Mouse (Mus musculus) heart, embryonic 15.5 days (tissue): ENCODE measurements at regions not wholly inside any gene's neighbourhood (a gene's known extent, or its start where the extent isn't known, plus 50 kb on each side); places are given as distances from the start of the nearest gene placed in this dataset.
A peak's percentile ranks its signal among the peaks of the same experiment; 100 is the strongest.

Source experiments
- ATAC-seq: fragments of 200-750 bp; cut with Nextera tagmentation; replicated peaks from 2 replicates; pipeline ENCODE4 v1.8.0; 2017; ENCODE audit warnings: low read depth, moderate TSS enrichment; ENCODE audit not compliant: insufficient number of reproducible peaks, insufficient read depth, low FRiP score
- H3K27ac ChIP-seq: fragments of 300-500 bp; sonication (generic); 2 replicates; pipeline ENCODE4 v1.5.1; 2015; ENCODE audit warnings: mild to moderate bottlenecking, inconsistent platforms
- H3K27me3 ChIP-seq: fragments of 300-500 bp; sonication (generic); 2 replicates; pipeline ENCODE4 v1.6.1; 2015; ENCODE audit warnings: inconsistent platforms
- H3K36me3 ChIP-seq: fragments of 300-500 bp; sonication (generic); 2 replicates; pipeline ENCODE4 v1.6.1; 2015; ENCODE audit warnings: mild to moderate bottlenecking, inconsistent platforms
- H3K4me1 ChIP-seq: fragments of 300-500 bp; sonication (generic); replicated peaks from 2 replicates; pipeline ENCODE4 v1.6.1; 2015; ENCODE audit warnings: inconsistent platforms
- H3K4me2 ChIP-seq: fragments of 300-500 bp; sonication (generic); 2 replicates; pipeline ENCODE4 v1.6.1; 2015; ENCODE audit warnings: inconsistent platforms, mild to moderate bottlenecking, moderate library complexity
- H3K4me3 ChIP-seq: fragments of 300-500 bp; sonication (generic); 2 replicates; pipeline ENCODE4 v1.5.1; 2015; ENCODE audit warnings: mild to moderate bottlenecking, inconsistent platforms
- H3K9ac ChIP-seq: fragments of 300-500 bp; sonication (generic); 2 replicates; pipeline ENCODE4 v1.6.1; 2015; ENCODE audit warnings: mild to moderate bottlenecking, inconsistent platforms
- H3K9me3 ChIP-seq: fragments of 300-500 bp; sonication (generic); replicated peaks from 2 replicates; pipeline ENCODE4 v1.6.1; 2016; ENCODE audit warnings: inconsistent platforms
- WGBS: fragments of 180-500 bp; shearing (Covaris S2); methylation state at CpG from one replicate; pipeline ENCODE4 v1.1.7; 2015; ENCODE audit warnings: mixed read lengths; 5-methylcytosine and 5-hydroxymethylcytosine counted together

- Histone ChIP-seq H3K27ac (no peak overlapping the region), H3K9me3 (no peaks in the 10 kb centered on the region), H3K4me1 (peaks cover 4% of the 10 kb centered on the region; the same call in 1 of the 2 replicates), H3K9ac (no peak overlapping the region), H3K4me2 (peak overlapping the region; percentile 18; the same call in 1 of the 2 replicates), H3K4me3 (no peak overlapping the region), H3K27me3 (no peaks in the 10 kb centered on the region), H3K36me3 (no peaks in the 10 kb centered on the region)
- 40% methylated on average over 12 of the region's 12 CpGs for WGBS
- no peak for ATAC-seq
Observed at GRCm38 (mm10) chr17:62286086-62287080, 594.7 kb downstream of the Efna5 start.

DNA sequence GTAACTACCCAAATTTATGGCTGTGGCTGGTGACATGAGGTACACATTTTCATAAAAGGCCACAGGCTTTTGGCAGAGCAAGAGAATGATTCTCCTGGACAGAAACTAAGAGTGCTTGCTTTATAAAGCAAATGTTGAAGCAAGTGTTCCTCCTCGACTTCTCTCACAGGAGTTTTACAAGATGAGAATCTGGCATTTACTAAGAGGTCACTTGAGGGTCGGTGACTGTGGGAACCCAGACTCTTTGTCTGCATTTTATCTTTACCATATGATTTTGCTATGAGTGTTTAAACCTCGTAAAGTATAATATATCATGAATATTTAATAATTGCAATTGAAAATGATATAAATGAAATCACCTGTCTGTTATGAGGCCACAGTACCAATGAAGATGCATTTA, 600.9 kb downstream of the Efna5 start:
- no peaks in the 10 kb centered on the region for H3K36me3 ChIP-seq
- no peaks in the 10 kb centered on the region for H3K9me3 ChIP-seq
- 47% methylated on average over 3 of the region's 3 CpGs for WGBS
- no peaks in the 10 kb centered on the region for H3K27me3 ChIP-seq
- no peak overlapping the region for H3K4me2 ChIP-seq
- no peak for ATAC-seq
- no peak overlapping the region for H3K9ac ChIP-seq
- no peak overlapping the region for H3K4me3 ChIP-seq
- H3K4me1 ChIP-seq, result no peaks in the 10 kb centered on the region
- no peak overlapping the region for H3K27ac ChIP-seq

GRCm38 (mm10) chr17:62271399-62271798, 609.7 kb downstream of the Efna5 start:
- Histone ChIP-seq H3K4me3 (no peak overlapping the region), H3K4me2 (no peak overlapping the region), H3K27ac (no peak overlapping the region), H3K9ac (no peak overlapping the region), H3K9me3 (no peaks in the 10 kb centered on the region), H3K4me1 (no peaks in the 10 kb centered on the region), H3K27me3 (no peaks in the 10 kb centered on the region), H3K36me3 (no peaks in the 10 kb centered on the region)
- 66% methylated on average over 7 of the region's 7 CpGs for WGBS
- ATAC-seq, result no peak

- Histone ChIP-seq H3K9ac (no peak overlapping the region), H3K4me2 (no peak overlapping the region), H3K36me3 (no peaks in the 10 kb centered on the region), H3K4me1 (no peaks in the 10 kb centered on the region), H3K9me3 (no peaks in the 10 kb centered on the region), H3K27me3 (no peaks in the 10 kb centered on the region), H3K27ac (no peak overlapping the region), H3K4me3 (no peak overlapping the region)
- no peak for ATAC-seq
- WGBS, result 81% methylated on average over 4 of the region's 4 CpGs
Observed at GRCm38 (mm10) chr17:62269279-62269678, 611.8 kb downstream of the Efna5 start.

- Histone ChIP-seq H3K4me2 (no peak overlapping the region), H3K27me3 (no peaks in the 10 kb centered on the region), H3K4me3 (no peak overlapping the region), H3K4me1 (no peaks in the 10 kb centered on the region), H3K9ac (no peak overlapping the region), H3K36me3 (no peaks in the 10 kb centered on the region), H3K27ac (no peak overlapping the region), H3K9me3 (no peaks in the 10 kb centered on the region)
- ATAC-seq, result no peak
- 10% methylated on average over 3 of the region's 3 CpGs for WGBS
Observed at GRCm38 (mm10) chr17:62253448-62253847, 627.7 kb downstream of the Efna5 start.

DNA sequence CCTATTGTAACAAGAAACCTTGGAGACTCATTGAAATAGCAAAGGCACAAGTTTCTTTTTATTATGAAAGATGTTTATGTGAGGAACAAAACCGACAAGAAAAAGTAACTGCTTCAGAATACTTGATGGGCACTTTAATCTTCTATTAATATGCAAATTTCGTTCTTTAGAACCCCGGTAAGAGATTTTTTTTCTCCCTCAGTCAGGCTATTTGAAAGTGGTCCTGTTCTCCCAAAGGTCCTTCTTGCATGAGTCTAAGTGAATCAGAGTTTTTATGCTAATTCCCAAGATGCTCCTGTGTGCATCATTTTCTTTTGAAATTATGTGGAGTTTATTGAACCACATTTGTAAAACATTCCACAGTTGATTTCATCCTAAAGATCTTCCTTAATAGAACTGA, 633.1 kb downstream of the Efna5 start:
- H3K4me2 ChIP-seq, result no peak overlapping the region
- H3K27me3 ChIP-seq, result no peaks in the 10 kb centered on the region
- no peaks in the 10 kb centered on the region for H3K36me3 ChIP-seq
- 48% methylated on average over 3 of the region's 3 CpGs for WGBS
- ATAC-seq, result no peak
- no peak overlapping the region for H3K9ac ChIP-seq
- H3K9me3 ChIP-seq, result no peaks in the 10 kb centered on the region
- no peak overlapping the region for H3K4me3 ChIP-seq
- no peak overlapping the region for H3K27ac ChIP-seq
- H3K4me1 ChIP-seq, result no peaks in the 10 kb centered on the region

DNA sequence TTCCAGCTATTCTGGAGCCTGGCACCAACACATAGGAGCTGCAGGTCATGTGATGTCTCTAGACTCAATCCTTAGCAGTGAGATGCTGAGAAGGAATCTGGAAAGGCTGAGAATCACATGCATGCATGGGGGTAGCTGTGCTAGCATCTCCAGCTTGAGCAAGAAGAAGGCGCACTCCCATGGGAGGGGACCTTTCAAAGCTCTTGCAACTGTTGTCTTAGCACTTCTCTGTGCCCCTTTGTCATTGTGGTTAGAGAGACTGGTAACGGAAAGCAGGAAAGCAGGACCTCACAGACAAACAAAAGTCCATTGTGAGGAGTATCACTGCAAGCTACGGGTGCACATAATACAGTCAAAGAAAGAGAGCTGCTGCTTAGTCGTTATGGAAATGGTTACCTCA, 634.5 kb downstream of the Efna5 start:
- ATAC-seq, result no peak
- no peaks in the 10 kb centered on the region for H3K9me3 ChIP-seq
- WGBS, result 51% methylated on average over 4 of the region's 4 CpGs
- no peak overlapping the region for H3K27ac ChIP-seq
- no peaks in the 10 kb centered on the region for H3K36me3 ChIP-seq
- H3K4me1 ChIP-seq, result no peaks in the 10 kb centered on the region
- no peak overlapping the region for H3K4me3 ChIP-seq
- no peaks in the 10 kb centered on the region for H3K27me3 ChIP-seq
- H3K9ac ChIP-seq, result no peak overlapping the region
- H3K4me2 ChIP-seq, result no peak overlapping the region

GRCm38 (mm10) chr17:62230939-62231338, 650.2 kb downstream of the Efna5 start:
- no peak for ATAC-seq
- H3K9me3 ChIP-seq, result no peaks in the 10 kb centered on the region
- H3K27ac ChIP-seq, result no peak overlapping the region
- H3K27me3 ChIP-seq, result no peaks in the 10 kb centered on the region
- no peak overlapping the region for H3K4me2 ChIP-seq
- no peaks in the 10 kb centered on the region for H3K36me3 ChIP-seq
- no peak overlapping the region for H3K4me3 ChIP-seq
- H3K4me1 ChIP-seq, result no peaks in the 10 kb centered on the region
- no peak overlapping the region for H3K9ac ChIP-seq

GRCm38 (mm10) chr17:62210441-62211025, 670.6 kb downstream of the Efna5 start:
- no peaks in the 10 kb centered on the region for H3K27me3 ChIP-seq
- H3K4me1 ChIP-seq, result no peaks in the 10 kb centered on the region
- no peak for ATAC-seq
- H3K9ac ChIP-seq, result no peak overlapping the region
- no peak overlapping the region for H3K4me3 ChIP-seq
- 84% methylated on average over 9 of the region's 9 CpGs for WGBS
- H3K36me3 ChIP-seq, result no peaks in the 10 kb centered on the region
- no peak overlapping the region for H3K4me2 ChIP-seq
- H3K27ac ChIP-seq, result no peak overlapping the region
- no peaks in the 10 kb centered on the region for H3K9me3 ChIP-seq

DNA sequence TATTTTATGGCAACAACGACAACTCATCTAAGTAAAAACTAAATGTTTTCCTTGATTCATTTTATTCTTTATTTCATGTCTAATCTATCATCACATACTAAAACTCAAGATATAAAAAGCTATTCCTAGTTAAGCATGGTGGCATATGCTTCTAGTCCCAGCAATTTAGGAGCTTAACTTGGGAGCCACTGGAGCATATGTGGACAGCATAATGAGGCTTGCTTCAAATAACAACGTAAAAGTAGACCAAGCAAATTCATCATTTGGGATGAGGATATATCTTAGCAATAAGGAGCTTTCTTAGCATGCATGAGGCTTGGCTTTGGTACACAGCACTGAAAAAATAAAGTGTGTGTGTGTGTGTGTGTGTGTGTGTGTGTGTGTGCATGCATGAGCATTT, 678.5 kb downstream of the Efna5 start:
- H3K4me1 ChIP-seq, result no peaks in the 10 kb centered on the region
- no peaks in the 10 kb centered on the region for H3K36me3 ChIP-seq
- H3K4me2 ChIP-seq, result no peak overlapping the region
- H3K9me3 ChIP-seq, result no peaks in the 10 kb centered on the region
- H3K9ac ChIP-seq, result no peak overlapping the region
- H3K4me3 ChIP-seq, result no peak overlapping the region
- no peak for ATAC-seq
- 87% methylated on average over 2 of the region's 2 CpGs for WGBS
- no peak overlapping the region for H3K27ac ChIP-seq
- no peaks in the 10 kb centered on the region for H3K27me3 ChIP-seq

DNA sequence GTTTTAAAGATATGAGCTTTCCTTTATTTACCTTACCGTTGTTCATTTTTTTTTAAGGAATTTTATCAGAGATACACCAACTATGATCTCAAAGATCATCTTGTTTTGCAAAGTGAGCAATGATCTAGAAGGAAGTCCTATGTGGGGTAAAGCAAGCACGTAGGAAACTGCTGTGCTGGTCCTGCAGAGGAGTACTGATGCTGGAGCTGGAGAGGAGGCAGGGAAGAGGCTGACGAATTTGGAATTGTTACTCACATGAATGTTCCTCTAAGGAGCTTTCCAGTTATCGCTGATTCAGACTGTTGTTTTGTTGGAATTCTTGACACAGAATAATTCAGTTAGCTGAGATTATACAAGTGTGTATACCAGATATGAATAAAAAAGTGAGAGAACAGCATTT, 680.6 kb downstream of the Efna5 start:
- 71% methylated on average over 4 of the region's 4 CpGs for WGBS
- Histone ChIP-seq H3K9ac (no peak overlapping the region), H3K27ac (no peak overlapping the region), H3K27me3 (no peaks in the 10 kb centered on the region), H3K4me2 (no peak overlapping the region), H3K4me3 (no peak overlapping the region), H3K36me3 (no peaks in the 10 kb centered on the region), H3K4me1 (no peaks in the 10 kb centered on the region), H3K9me3 (no peaks in the 10 kb centered on the region)
- no peak for ATAC-seq

DNA sequence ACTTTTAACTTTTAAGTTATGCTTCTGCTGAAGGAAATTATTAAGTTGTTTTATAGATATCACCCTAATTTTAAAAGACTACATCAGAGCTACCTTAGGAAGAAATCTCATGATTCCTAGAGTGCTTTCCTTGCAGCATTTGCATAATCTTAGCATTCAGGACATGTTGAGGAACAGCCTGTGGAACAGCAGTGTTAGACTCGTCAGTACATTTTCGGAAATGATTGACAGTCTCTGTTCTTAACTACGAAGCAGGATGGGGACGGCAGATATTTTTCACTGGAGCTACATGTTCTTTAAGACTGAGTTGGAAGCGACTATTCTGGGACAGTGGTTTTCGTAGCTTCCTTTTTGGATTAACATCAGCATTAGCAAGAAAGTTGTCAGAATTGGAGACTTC, 681.6 kb downstream of the Efna5 start:
- Histone ChIP-seq H3K4me3 (no peak overlapping the region), H3K4me1 (no peaks in the 10 kb centered on the region), H3K4me2 (no peak overlapping the region), H3K36me3 (no peaks in the 10 kb centered on the region), H3K9ac (no peak overlapping the region), H3K9me3 (no peaks in the 10 kb centered on the region), H3K27me3 (no peaks in the 10 kb centered on the region), H3K27ac (no peak overlapping the region)
- 85% methylated on average over 6 of the region's 6 CpGs for WGBS
- ATAC-seq, result no peak
